Mouse (Mus musculus): ENCODE data around the gene Myh1.

DNA sequence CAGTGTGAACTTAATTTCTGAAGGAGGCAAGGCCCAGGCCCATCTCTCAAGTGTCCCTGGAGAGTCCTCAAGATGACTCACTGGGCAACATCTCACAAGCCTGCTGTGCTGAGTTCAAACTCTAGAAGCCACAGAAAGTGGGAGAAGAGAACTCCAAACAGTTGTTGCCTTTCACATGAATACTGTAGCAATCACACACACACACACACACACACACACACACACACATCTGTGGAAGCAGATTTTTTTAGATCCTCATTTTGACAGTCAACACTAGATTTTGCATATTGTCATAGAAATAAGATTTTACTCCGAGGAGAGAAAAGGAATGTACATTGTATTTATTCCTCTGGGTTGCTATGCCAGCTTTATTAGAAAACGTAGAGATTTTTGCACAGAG lies 9.0 kb upstream of the Myh1 start:
- TF ChIP-seq POLR2A (IDR thresholded peaks at IDR 0.05; ENCODE audit: control insufficient read depth, extremely low read depth, insufficient read depth, low read length, poor library complexity) = no peak
- no peak for TF ChIP-seq CTCF (IDR thresholded peaks at IDR 0.05; ENCODE audit: borderline replicate concordance, control insufficient read depth, extremely low read depth, insufficient read depth, low read length, poor library complexity)

All from thymus, adult 2 months (tissue).